Mouse (Mus musculus) layer of hippocampus, postnatal 25 days (tissue): ENCODE results near the gene Tubal3. TPM values are rescaled to one million over a fixed set of nuclear protein-coding genes. Genes with fewer than 3 reads are reported as not detected.

Experiments
- DNase-seq, 2 experiments: peaks; one replicate each; pipeline ENCODE4 v3.0.0; 2022; ENCODE audit warnings: mixed read lengths in 2 of 2, low spot score in 1 of 2; ENCODE audit errors: extremely low spot score in 1 of 2
- microRNA-seq, 2 experiments: library from miRNA; unstranded; fragments of <30 nt; microRNA quantifications; one replicate each; pipeline ENCODE4 v1.2.0; 2021
- total RNA-seq, 2 experiments: library from RNA; stranded (reverse); gene quantifications; 2 replicates each; pipeline ENCODE4 v1.2.3; 2021

The Tubal3 gene
- total RNA-seq, 2 experiments from 2014 or later, result not detected

GRCm38 (mm10) chr13:3913504-3913903, 4.6 kb upstream of the Tubal3 start:
- no peak for DNase-seq

- DNase-seq, result no peak
Observed at GRCm38 (mm10) chr13:3924483-3924882, 6.4 kb downstream of the Tubal3 start.

DNA sequence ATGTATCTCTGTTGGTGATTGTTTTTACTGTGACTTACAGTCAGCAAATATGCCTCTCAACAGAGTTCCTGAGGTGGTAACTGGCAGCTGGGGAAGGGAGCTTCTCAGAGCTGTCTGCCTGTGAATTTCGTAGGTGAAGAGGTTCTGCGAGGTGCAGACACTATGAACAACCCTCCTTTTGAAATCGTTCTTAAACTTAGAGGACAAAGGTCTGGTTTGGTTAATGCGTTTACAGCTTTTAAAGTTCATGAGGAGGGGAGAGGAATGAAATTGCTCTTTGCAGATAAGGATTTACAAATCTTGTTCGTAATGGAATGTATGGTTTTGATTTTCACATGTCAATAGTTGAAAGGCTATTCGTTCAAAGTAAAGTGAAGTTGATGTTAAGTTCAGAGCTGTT, 7.6 kb downstream of the Tubal3 start:
- no peak for DNase-seq

- DNase-seq, result no peak
Observed at GRCm38 (mm10) chr13:3926046-3926445, 8.0 kb downstream of the Tubal3 start.

DNA sequence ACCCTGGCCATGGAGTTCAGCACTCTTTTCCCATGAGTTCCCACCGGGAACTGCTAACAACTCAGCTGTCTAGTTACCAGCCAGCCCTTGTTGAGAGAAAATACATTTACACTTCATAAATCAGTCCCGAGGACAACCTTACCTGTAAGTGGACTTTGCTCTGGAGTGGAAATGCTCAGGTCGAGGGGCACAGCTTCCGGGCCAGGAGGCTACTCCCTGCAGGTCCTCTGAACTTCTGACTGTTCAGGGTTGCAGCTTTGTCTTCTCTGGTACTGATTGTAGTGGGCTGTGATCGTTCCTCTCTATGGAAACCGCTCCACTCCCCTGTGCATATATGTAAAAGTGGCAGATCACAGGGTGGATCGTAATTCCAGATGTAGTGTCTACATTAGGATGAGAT, 26.6 kb downstream of the Tubal3 start:
- no peak for DNase-seq

GRCm38 (mm10) chr13:3945249-3945648, 27.2 kb downstream of the Tubal3 start, which contains the start of gene Ucn3:
Gene Ucn3, minus strand, starts transcription at chr13:3945349.
- no peak for DNase-seq

DNA sequence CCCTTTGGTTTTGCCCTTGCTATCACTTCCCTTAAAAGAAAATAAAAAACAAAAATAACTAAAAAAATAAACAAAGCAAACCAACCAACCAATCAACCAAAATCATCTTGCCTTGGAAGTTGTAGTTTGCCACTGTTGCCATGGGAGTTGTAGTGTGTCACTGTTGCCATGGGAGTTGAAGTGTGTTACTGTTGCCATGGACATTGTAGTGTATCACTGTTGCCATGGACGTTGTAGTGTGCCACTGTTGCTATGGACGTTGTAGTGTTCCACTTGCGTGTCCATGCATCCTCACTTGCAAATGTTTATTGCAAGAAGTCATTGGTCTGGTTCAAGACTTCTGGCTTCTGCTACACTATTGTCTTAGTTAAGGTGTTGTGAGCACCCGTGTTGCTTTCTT, 29.2 kb downstream of the Tubal3 start:
- no peak for DNase-seq

DNA sequence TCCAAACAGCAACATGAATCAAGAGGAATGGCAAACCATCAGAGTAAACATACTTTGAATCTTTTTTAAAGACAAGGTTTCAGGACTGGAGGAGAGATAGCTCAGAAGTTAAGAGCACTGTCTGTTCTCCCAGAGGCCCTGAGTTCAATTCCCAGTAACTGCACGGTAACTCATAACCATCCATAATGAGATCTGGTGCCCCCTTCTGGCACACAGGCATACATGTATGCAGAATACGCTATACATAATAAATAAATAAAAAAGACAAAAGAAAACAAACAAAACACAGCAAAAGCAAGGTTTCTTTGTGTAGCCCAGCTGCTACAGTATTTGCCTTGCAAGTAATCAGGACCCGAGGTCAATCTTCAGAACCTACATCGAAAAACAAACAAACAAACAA, 31.4 kb downstream of the Tubal3 start:
- DNase-seq, result no peak

- no peak for DNase-seq
Observed at GRCm38 (mm10) chr13:3951198-3951914, 33.3 kb downstream of the Tubal3 start.

- DNase-seq, result no peak
Observed at GRCm38 (mm10) chr13:3968849-3969248, 50.8 kb downstream of the Tubal3 start.

Small RNA genes lying within 50 kb of the gene (microRNA-seq; reads per million reads assigned to microRNA genes)
- gene Gm22460, result 0 reads per million in 2 experiments

Other genes starting within 250 kb of the Tubal3 start
- gene Calml3, start 114.0 kb upstream of the Tubal3 start, total RNA-seq, result not detected
- gene Calm4, start 80.5 kb upstream of the Tubal3 start, total RNA-seq, result not detected
- not detected for gene Calm5, start 64.1 kb upstream of the Tubal3 start, total RNA-seq
- gene Net1, start 54 bp upstream of the Tubal3 start, total RNA-seq, result 10 to 100 TPM; 33.0 to 38.2 TPM
- gene Ucn3, start 27.1 kb downstream of the Tubal3 start, total RNA-seq, result not detected
- 1 to 10 TPM; 1.1 TPM for gene Akr1c14, start 130.7 kb downstream of the Tubal3 start, total RNA-seq
- 1 to 10 TPM; 2.9 to 3.4 TPM for gene Akr1c18, start 232.4 kb downstream of the Tubal3 start, total RNA-seq